Mouse (Mus musculus) C2C12 (cell line): Measurements from ENCODE around the gene Cela3a.

Experiments used
- CEBPB ChIP-seq: IDR thresholded peaks from one replicate; pipeline ENCODE4 v1.6.1; 2011; ENCODE audit warnings: low read depth, mild to moderate bottlenecking, control low read depth, moderate library complexity
- CTCF ChIP-seq: IDR thresholded peaks from one replicate; pipeline ENCODE4 v1.5.1; 2011; ENCODE audit not compliant: control insufficient read depth, insufficient read depth, insufficient read length
- MAX ChIP-seq: IDR thresholded peaks from one replicate; pipeline ENCODE4 v1.6.1; 2011; ENCODE audit warnings: mild to moderate bottlenecking, control low read depth
- MYOD1 ChIP-seq: IDR thresholded peaks from one replicate; pipeline ENCODE4 v1.6.1; 2011; ENCODE audit warnings: low read depth; ENCODE audit not compliant: control insufficient read depth, insufficient read length
- MYOG ChIP-seq: IDR thresholded peaks from one replicate; pipeline ENCODE4 v1.6.1; 2011; ENCODE audit not compliant: control insufficient read depth, insufficient read length; ENCODE audit errors: extremely low read depth
- USF1 ChIP-seq: IDR thresholded peaks from one replicate; pipeline ENCODE4 v1.6.1; 2011; ENCODE audit warnings: low read depth, mild to moderate bottlenecking, control low read depth, moderate library complexity

DNA sequence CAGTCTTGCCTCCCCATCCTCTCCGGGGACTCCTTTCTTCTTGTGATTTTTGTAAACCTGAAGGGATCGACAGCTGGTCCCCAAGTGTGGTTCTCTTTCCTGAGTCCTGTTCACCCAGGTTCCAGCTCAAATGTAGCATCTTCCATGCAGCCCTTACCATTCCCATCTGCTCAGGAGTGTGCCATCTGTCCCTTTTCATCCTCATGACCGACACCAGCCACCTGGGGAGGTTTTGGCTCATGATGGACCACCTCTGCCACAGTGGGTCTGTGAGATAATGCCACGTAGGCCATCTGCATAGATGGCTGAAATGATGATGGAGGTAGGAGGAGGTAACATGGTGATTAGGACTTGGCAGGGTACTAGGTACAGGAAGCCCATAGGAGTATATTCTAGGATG, 19.4 kb downstream of the Cela3a start:
- TF ChIP-seq CTCF (no peak), MAX (no peak), USF1 (no peak), MYOG (no peak), MYOD1 (no peak), CEBPB (no peak)
